Mouse (Mus musculus): Measurements from ENCODE around the gene Senp8. TPM values are rescaled to one million over a fixed set of nuclear protein-coding genes. Genes with fewer than 3 reads are reported as not detected.

Senp8 gene
- total RNA-seq, 2 experiments from 2014 or later, result 5.0 to 6.3 TPM

Other genes with a start within 250 kb of the Senp8 start
- 10 to 100 TPM; 33.4 to 34.2 TPM for gene Hexa, start 211.2 kb downstream of the Senp8 start, total RNA-seq (2021)
- gene Tmem202, start 210.9 kb downstream of the Senp8 start, total RNA-seq (2021), result 1 to 10 TPM; 2.7 to 3.6 TPM
- gene Celf6, start 172.8 kb downstream of the Senp8 start, total RNA-seq (2021), result 10 to 100 TPM; 37.5 to 40.1 TPM
- gene Parp6, start 133.4 kb downstream of the Senp8 start, total RNA-seq (2021), result 100 to 1,000 TPM; 210 to 217 TPM
- 100 to 1,000 TPM; 687 to 749 TPM for gene Pkm, start 94.3 kb downstream of the Senp8 start, total RNA-seq (2021)
- 10 to 100 TPM; 13.3 to 14.6 TPM for gene Gramd2, start 70.6 kb downstream of the Senp8 start, total RNA-seq (2021)
- 10 to 100 TPM; 71.7 to 75.9 TPM for gene Myo9a, start 186 bp upstream of the Senp8 start, total RNA-seq (2021)
- not detected for gene Nr2e3, start 209.9 kb upstream of the Senp8 start, total RNA-seq (2021)

Measured in left cerebral cortex, postnatal 10 days (tissue).